Mouse (Mus musculus): Measurements from ENCODE around the gene Dynlrb1. TPM values are rescaled to one million over a fixed set of nuclear protein-coding genes. Genes with fewer than 3 reads are reported as not detected.

Gene Dynlrb1
- 82.1 TPM for total RNA-seq (2023)

DNA sequence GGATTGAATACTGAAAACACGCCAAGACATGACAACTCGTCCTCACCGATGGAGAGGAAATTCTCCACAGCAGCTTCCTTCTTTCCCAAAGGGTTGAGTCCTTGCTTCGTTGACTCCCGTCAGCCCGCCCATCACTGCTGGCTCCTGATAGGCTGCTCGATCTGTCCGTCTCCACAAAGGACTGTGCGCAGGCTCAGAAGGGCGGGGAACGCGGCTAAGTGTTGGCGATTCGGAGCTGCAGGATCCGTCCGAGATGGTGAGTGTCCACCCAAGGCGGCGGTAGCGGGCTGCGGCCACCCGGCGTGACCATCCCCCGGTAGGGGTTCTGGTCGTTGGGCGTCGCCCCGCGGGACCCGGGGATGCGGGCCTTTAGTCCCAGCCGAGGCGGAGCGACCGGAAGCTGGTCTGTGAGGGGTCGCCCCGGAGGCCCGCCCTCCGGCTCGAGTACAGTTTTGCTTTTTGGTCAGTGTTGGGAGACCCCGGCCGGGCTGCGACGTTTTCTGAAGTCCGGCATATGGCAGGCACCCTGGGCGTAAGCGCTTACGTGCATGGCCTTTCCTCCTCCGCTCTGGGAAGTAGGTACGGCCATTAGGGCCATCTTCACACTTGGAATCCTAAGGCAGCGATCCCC is at the start of gene Dynlrb1:
Dynlrb1 (plus strand) TSS at position 172 of the 631 bp plus-strand sequence.

DNA sequence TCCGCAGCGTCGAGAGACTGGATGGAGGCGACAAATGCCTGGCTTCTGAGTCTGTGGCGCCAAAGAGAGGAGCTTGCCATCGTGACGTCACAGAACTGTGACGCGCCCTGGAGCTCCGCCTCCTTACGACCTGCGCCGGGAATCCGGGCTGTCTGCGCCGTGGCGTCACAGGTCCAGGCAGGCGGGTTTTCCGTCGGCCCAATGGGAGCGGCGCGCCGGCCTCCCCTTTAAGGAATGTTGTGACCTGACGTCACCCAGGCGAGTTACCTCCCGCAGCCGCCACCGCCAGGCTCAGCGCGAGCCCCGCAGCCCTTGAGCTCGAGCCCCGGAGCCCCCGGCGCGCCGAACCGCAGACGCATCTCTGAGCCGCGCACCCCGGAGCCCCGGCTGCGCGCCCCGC is 39.9 kb downstream of the Dynlrb1 start, which contains the start of gene Map1lc3a:
Map1lc3a (plus strand) TSS at position 103 of the 400 bp plus-strand sequence.

Other genes with a start within 250 kb of the Dynlrb1 start
- not detected for gene Gm14226, start 218.3 kb upstream of the Dynlrb1 start, total RNA-seq (2023)
- 33.9 TPM for gene Ahcy, start 162.0 kb upstream of the Dynlrb1 start, total RNA-seq (2023)
- 75.7 TPM for gene Itch, start 103.0 kb upstream of the Dynlrb1 start, total RNA-seq (2023)
- 26.5 TPM for gene Map1lc3a, start 39.8 kb downstream of the Dynlrb1 start, total RNA-seq (2023)
- gene Pigu, start 120.9 kb downstream of the Dynlrb1 start, total RNA-seq (2023): 22.7 TPM
- 97.5 TPM for gene Trp53inp2, start 144.5 kb downstream of the Dynlrb1 start, total RNA-seq (2023)
- 65.7 TPM for gene Ncoa6, start 237.4 kb downstream of the Dynlrb1 start, total RNA-seq (2023)

Measured in CD8-positive naive resting alpha-beta T cell, adult 57 days (primary cell).